Mouse (Mus musculus) liver, postnatal 0 days (tissue): ENCODE measurements around the gene Esrrg. TPM values are rescaled to one million over a fixed set of nuclear protein-coding genes. Genes with fewer than 3 reads are reported as not detected.

ENCODE experiments used
- ATAC-seq: fragments of 200-750 bp; cut with Nextera tagmentation; 2 replicates; pipeline ENCODE4 v1.8.0; 2017; ENCODE audit warnings: mild to moderate bottlenecking, moderate library complexity
- DNase-seq: peaks from one replicate; pipeline ENCODE4 v3.0.0-alpha.2; 2016
- H3K27ac ChIP-seq: fragments of 300-500 bp; sonication (generic); 2 replicates; pipeline ENCODE4 v1.5.1; 2014; ENCODE audit warnings: antibody characterized with exemption, moderate library complexity, mild to moderate bottlenecking, low read depth
- H3K27me3 ChIP-seq: fragments of 300-500 bp; sonication (generic); 2 replicates; pipeline ENCODE4 v1.6.1; 2014; ENCODE audit warnings: low read length, control low read depth, mixed read lengths; ENCODE audit not compliant: insufficient read depth
- H3K36me3 ChIP-seq: fragments of 300-500 bp; sonication (generic); replicated peaks from 2 replicates; pipeline ENCODE4 v1.6.1; 2014; ENCODE audit warnings: mild to moderate bottlenecking, control low read depth, low read length, moderate library complexity, mixed read lengths; ENCODE audit not compliant: insufficient read depth
- H3K4me1 ChIP-seq: fragments of 300-500 bp; sonication (generic); 2 replicates; pipeline ENCODE4 v1.6.1; 2014; ENCODE audit warnings: antibody characterized with exemption, mild to moderate bottlenecking, control low read depth; ENCODE audit not compliant: insufficient read depth
- H3K4me2 ChIP-seq: fragments of 300-500 bp; sonication (generic); 2 replicates; pipeline ENCODE4 v1.6.1; 2014; ENCODE audit warnings: low read depth, mild to moderate bottlenecking, low read length, moderate library complexity, mixed read lengths
- H3K4me3 ChIP-seq: fragments of 300-500 bp; sonication (generic); 2 replicates; pipeline ENCODE4 v1.5.1; 2014; ENCODE audit warnings: low read depth, low read length
- H3K9ac ChIP-seq: fragments of 300-500 bp; sonication (generic); replicated peaks from 2 replicates; pipeline ENCODE4 v1.6.1; 2014; ENCODE audit warnings: mild to moderate bottlenecking, moderate library complexity
- H3K9me3 ChIP-seq: fragments of 300-500 bp; sonication (generic); 2 replicates; pipeline ENCODE4 v1.6.1; 2016; ENCODE audit warnings: mild to moderate bottlenecking, control low read depth, low read length, mixed read lengths
- CTCF ChIP-seq: sonication (generic); IDR thresholded peaks from 2 replicates; pipeline ENCODE4 v1.5.1; 2016; ENCODE audit warnings: antibody characterized with exemption, low read depth
- EP300 ChIP-seq: IDR thresholded peaks from 2 replicates; pipeline ENCODE4 v1.6.1; 2016; ENCODE audit warnings: antibody characterized with exemption, low read depth, mild to moderate bottlenecking
- WGBS: fragments of 180-500 bp; shearing (Covaris S2); extraction: QIAGEN DNeasy Blood & Tissue Kit; methylation state at CpG from one replicate; pipeline ENCODE4 v1.1.7; 2014; ENCODE audit not compliant: insufficient replicate concordance; 5-methylcytosine and 5-hydroxymethylcytosine counted together
- polyA plus RNA-seq: library from polyadenylated mRNA; unstranded; fragments of >200 nt; fragmentation: Nextera tagmentation; extraction: Ambion mirVana; gene quantifications from 2 replicates; pipeline ENCODE4 v1.2.1, GENCODE M21; 2015

The Esrrg gene
- polyA plus RNA-seq, 1 experiment from 2014 or later = 0.11 TPM

GRCm38 (mm10) chr1:187825421-187826097 lies 217.0 kb downstream of the Esrrg start:
- H3K4me1 ChIP-seq = 0 out of 2 replicates have a peak, but pooled peaks cover 2% of the 10 kb centered on the region

DNA sequence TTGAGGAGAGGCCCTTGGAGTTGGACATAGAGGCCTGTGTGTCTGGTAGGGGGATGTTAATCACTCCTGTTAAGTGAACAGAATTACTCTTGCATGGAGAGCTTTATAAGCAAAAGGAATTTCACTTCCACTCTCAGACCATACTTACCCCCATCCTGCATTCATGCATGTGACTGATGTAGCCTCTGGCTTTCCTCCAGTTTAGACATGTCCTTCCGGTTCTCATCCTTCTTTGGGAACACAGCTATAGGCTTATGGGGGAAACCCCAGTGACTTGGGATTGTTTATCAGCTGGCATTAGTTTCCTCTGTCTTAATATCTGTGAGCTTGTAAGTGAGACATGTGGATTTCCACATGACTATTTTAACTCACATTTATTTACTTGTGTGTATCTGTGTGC lies 217.5 kb downstream of the Esrrg start:
- H3K36me3 ChIP-seq = no peaks in the 10 kb centered on the region
- no peak overlapping the region for H3K9ac ChIP-seq
- H3K4me2 ChIP-seq = no peak overlapping the region
- no peaks in the 10 kb centered on the region for H3K9me3 ChIP-seq
- H3K27ac ChIP-seq = no peak overlapping the region
- no peaks in the 10 kb centered on the region for H3K27me3 ChIP-seq
- ATAC-seq = no peak
- H3K4me3 ChIP-seq = no peak overlapping the region
- no peak for TF ChIP-seq CTCF
- 0 out of 2 replicates have a peak, but pooled peaks cover 2% of the 10 kb centered on the region for H3K4me1 ChIP-seq
- WGBS = 74% methylated on average over 1 of the region's 1 CpGs
- DNase-seq = no peak

More at GRCm38 (mm10) chr1:187825421-187826097, 217.0 kb downstream of the Esrrg start:
- Histone ChIP-seq H3K27ac (no peak overlapping the region), H3K9ac (no peak overlapping the region), H3K4me3 (no peak overlapping the region), H3K27me3 (no peaks in the 10 kb centered on the region), H3K9me3 (no peaks in the 10 kb centered on the region), H3K4me2 (no peak overlapping the region), H3K36me3 (no peaks in the 10 kb centered on the region)
- ATAC-seq (no peak), DNase-seq (no peak)
- TF ChIP-seq EP300 (no peak), CTCF (no peak)
- WGBS = 80% methylated on average over 9 of the region's 9 CpGs

GRCm38 (mm10) chr1:187826869-187827268 lies 218.3 kb downstream of the Esrrg start:
- 55% methylated on average over 5 of the region's 5 CpGs for WGBS
- ATAC-seq = no peak
- Histone ChIP-seq H3K4me3 (no peak overlapping the region), H3K36me3 (no peaks in the 10 kb centered on the region), H3K27me3 (no peaks in the 10 kb centered on the region), H3K4me1 (0 out of 2 replicates have a peak, but pooled peaks cover 2% of the 10 kb centered on the region), H3K4me2 (no peak overlapping the region), H3K9ac (no peak overlapping the region), H3K27ac (no peak overlapping the region), H3K9me3 (no peaks in the 10 kb centered on the region)
- DNase-seq = no peak
- TF ChIP-seq CTCF (no peak), EP300 (no peak)

DNA sequence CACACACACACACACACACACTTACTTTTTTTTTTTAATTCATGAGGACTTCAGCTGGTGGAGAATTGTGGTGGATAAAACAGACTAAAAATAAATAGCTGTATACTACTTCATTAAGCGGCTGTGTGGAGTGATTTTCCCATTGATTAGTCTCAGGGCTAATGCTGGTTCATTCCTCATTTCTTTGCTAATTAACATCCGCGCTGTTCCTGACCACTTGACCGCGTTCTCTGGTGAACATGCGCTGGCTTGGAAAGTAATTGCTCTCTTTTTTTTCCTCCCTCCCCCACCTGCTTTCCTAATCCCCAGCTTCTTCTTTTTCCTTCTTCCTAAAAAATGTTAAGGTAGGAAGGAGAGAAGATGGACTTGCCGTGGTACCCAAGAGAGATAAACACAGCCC lies 222.3 kb downstream of the Esrrg start:
- no peak for TF ChIP-seq EP300
- no peak for TF ChIP-seq CTCF
- Histone ChIP-seq H3K27me3 (no peaks in the 10 kb centered on the region), H3K4me1 (0 out of 2 replicates have a peak, but pooled peaks cover 2% of the 10 kb centered on the region), H3K4me2 (no peak overlapping the region), H3K9ac (no peak overlapping the region), H3K27ac (no peak overlapping the region), H3K36me3 (no peaks in the 10 kb centered on the region), H3K9me3 (0 out of 2 replicates have a peak, but pooled peaks cover 3% of the 10 kb centered on the region), H3K4me3 (no peak overlapping the region)
- ATAC-seq (no peak), DNase-seq (no peak)
- 87% methylated on average over 7 of the region's 7 CpGs for WGBS

GRCm38 (mm10) chr1:187832851-187833250 lies 224.3 kb downstream of the Esrrg start:
- TF ChIP-seq CTCF (no peak), EP300 (no peak)
- H3K36me3 ChIP-seq = no peaks in the 10 kb centered on the region
- H3K4me1 ChIP-seq = no peaks in the 10 kb centered on the region
- 47% methylated on average over 3 of the region's 3 CpGs for WGBS
- H3K27me3 ChIP-seq = no peaks in the 10 kb centered on the region
- H3K9me3 ChIP-seq = 0 out of 2 replicates have a peak, but pooled peaks cover 3% of the 10 kb centered on the region
- DNase-seq = peak; percentile 37
- no peak overlapping the region for H3K27ac ChIP-seq
- no peak overlapping the region for H3K4me2 ChIP-seq
- H3K9ac ChIP-seq = no peak overlapping the region
- no peak overlapping the region for H3K4me3 ChIP-seq
- ATAC-seq = peak; percentile 41; the same call in 1 of the 2 replicates

DNA sequence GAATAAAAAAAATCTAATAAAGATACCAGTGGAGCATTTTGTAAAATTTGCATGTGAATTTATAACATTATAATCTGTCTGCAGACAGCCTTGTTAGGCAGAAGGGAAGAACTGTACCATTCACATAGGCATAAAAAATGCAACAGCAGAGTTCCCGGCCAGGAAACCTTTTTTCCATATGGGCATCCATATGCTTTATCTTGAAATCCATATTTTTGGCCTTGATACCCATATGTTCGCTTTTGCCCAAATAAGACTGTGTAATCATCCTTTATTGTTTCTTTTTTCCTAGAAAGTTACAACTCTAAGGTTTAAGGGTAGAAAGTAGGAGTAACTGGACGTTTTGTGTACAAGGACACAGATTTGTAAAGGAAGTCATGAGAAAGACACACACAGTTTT lies 226.0 kb downstream of the Esrrg start:
- H3K4me1 ChIP-seq = no peaks in the 10 kb centered on the region
- 69% methylated on average over 3 of the region's 3 CpGs for WGBS
- H3K27me3 ChIP-seq = no peaks in the 10 kb centered on the region
- 0 out of 2 replicates have a peak, but pooled peaks cover 3% of the 10 kb centered on the region for H3K9me3 ChIP-seq
- H3K4me3 ChIP-seq = no peak overlapping the region
- H3K27ac ChIP-seq = no peak overlapping the region
- ATAC-seq (no peak), DNase-seq (no peak)
- H3K36me3 ChIP-seq = no peaks in the 10 kb centered on the region
- H3K4me2 ChIP-seq = no peak overlapping the region
- H3K9ac ChIP-seq = no peak overlapping the region
- no peak for TF ChIP-seq EP300
- TF ChIP-seq CTCF = no peak
